Mouse (Mus musculus) heart, postnatal 36 days (tissue): ENCODE results near the gene Trabd2b. TPM values are rescaled to one million over a fixed set of nuclear protein-coding genes. Genes with fewer than 3 reads are reported as not detected.

ENCODE experiments used
- DNase-seq, 2 experiments: peaks; one replicate each; pipeline ENCODE4 v3.0.0; 2021 to 2022
- intact Hi-C: fragments of 180-260 bp; cut with DNase I; formaldehyde crosslinking; loops from one replicate; pipeline ENCODE4 v1.15.1; 2025
- total RNA-seq, 2 experiments: library from RNA; stranded (reverse); gene quantifications; 2 replicates each; pipeline ENCODE4 v1.2.3; 2021

The Trabd2b gene
- total RNA-seq, 2 experiments from 2014 or later: 53.1 to 71.5 TPM

DNA sequence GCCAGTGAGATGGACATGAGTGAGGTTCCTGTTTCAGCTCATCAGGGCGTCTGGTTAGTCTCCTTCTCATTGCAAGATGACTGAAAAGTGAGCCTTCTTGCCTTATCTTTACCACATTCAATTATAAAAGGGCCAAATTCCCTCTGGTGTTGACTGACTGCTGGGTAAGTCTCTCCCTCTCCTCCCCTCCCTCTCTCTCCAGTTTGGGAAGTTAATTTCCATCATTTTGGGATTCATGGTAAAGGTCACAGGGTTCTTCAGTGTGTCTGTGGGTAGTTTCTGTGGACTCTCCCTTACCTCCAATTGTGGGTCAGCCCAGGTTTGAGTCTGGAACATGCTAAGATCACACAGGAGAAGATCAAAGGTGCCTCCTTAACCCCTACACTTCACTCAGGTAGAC lies 28.2 kb downstream of the Trabd2b start:
- intact Hi-C loops: no loop called here
- no peak for DNase-seq

DNA sequence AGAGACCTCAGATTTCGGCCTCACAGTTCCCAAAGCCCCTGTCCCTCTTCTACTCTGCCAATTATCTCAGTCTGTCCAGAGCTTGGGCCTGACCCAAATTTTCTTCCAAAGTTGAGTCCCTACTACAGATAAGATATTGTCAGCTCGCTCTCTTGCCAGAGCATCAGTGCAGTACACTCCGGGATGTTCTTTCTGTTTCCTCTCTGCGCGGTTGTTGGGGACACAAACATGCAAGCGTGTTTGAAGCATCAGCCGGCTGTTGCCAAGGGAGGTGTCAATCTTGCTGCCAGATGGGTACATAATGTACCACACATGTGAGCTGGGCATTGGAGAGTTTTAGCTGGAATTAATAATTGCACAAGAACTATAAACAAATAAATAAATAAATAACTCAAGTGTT lies 28.9 kb downstream of the Trabd2b start:
- intact Hi-C loops: no loop called here
- no peak for DNase-seq

DNA sequence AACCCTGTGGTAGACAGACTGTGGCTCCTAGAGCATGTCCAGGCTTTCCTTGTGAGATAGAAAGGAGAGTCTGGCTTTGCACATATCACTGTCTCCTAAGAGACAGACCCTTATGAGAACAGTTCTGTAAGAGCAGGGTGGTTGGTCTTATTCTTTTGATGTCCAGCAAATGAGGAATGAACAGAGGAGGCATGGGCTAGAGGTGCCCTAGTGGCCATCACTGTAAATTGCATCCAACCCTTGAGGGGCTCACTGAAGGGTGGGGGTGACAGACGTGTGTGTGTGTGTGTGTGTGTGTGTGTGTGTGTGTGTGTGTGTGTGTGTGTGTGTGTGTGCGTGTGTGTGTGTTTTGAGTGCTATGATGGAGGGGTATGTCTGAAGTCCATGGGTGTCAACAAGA lies 32.2 kb downstream of the Trabd2b start:
- intact Hi-C loops: no loop called here
- DNase-seq: no peak

DNA sequence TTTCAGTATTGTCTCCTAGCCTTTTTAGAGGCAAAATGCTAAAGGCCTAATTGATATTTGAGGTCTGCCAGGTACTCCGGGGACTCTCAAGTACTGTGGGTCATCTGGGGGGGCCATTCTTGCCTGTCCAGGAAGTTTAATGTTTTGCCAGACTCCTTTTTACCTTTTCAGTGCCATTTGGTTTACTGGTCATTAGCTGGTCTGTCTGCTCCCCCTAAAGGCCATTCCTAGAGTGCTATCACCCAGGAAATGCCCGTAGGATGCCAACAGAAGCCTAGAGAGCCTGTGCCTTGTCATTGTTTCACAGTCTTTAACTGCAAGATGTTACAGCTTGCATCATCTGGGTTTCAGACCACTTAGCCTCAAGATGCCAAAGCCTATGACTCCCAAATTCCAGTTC lies 35.7 kb downstream of the Trabd2b start:
- intact Hi-C loops: loop anchor here (1.0 to 5.0 kb wide), 2 partner anchors 95 to 142 kb away; no protein-coding TSS in a partner anchor
- no peak for DNase-seq

DNA sequence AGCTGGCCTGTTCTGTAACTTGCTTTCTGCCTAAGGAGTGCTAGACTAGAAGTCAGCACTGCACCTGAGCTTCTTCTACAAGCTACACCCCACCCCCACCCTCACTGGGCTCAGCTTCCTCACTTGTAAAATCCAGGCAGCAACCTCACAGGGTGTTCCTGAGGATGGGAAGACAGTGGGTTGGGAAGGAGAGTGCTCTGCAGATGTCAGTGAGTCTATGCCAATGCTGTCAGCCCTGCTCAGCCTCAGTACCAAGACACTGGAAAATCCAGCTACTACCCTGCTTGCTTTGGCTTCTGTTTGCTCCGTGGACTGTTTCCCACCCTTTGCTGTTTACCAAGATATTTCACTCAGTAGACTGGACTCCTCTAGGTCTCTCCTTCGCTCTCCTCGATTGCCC lies 36.1 kb downstream of the Trabd2b start:
- no peak for DNase-seq
- intact Hi-C loops: loop anchor here (1.0 to 5.0 kb wide), 2 partner anchors 95 to 142 kb away; no protein-coding TSS in a partner anchor

DNA sequence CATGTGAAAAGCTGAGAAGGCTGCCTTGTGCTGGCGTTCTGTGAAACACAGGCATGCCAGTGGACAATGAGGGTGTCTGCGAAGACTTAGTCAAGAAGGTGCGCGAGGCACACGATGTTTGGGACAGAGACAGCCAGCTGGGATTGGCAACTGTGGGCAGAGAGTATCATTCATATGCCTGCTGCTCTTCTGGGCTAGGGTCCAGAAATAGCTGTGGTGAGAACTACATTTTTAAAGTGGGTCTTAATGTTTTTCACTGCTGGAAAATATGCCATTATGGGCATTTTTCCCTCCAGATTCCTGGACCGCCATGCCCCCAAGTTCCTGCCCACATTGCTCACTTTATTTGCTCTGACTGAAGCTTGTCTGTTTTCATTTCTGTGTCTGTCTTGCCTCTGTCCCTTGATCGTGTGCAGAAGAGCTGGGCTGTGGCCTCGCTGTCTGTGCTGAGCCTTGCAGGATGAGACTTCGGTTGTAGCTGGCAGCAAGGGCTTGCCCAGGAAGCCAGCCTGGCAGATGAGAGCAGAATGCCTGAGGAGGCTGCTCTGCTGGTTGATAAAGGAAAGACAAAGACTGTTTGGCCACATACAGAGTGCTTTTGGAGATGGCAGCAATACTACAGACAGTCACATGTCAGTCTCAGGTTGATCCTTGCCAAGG lies 42.0 kb downstream of the Trabd2b start:
- intact Hi-C loops: loop anchor here (2.0 kb wide), 1 partner anchor 38 kb away; no protein-coding TSS in a partner anchor
- DNase-seq: no peak

DNA sequence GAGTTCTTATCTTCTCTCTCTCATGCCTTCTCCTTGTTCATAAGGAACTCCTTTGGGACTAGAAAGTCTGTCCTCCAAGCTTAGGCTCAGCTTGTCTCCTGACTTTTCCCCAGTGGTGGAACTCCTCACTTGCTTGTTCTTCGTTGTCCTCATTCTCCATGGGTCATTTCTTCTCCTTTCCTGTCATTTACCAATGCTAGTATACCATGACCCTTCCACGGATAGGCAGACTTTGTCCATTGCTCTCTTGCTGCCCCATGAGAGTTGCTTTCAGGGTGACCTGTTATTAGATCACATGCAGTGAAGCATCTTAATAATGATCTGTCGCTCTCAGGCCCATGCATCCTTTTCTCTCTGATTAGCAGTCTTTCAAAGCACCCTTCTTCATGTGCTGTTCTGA lies 46.6 kb downstream of the Trabd2b start:
- intact Hi-C loops: no loop called here
- no peak for DNase-seq

DNA sequence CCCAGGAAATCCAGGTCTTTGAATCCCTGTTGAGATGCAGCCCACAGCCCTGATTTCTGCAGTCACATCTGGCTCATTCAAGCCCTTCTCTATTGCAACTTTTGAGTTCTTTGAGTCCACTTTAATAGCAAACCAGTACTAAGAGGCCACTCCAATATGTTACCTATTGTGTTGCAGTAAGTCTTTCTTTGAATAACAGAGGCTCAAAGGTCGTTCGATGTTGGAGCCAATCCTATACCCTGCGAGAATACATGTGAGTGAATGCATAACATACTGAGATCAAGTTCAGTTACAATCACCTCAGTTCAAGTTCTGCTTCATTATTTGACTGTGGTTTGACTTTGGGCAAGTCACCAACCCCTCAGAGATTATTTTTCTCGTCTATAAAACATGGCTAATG lies 47.5 kb downstream of the Trabd2b start:
- intact Hi-C loops: no loop called here
- DNase-seq: no peak

DNA sequence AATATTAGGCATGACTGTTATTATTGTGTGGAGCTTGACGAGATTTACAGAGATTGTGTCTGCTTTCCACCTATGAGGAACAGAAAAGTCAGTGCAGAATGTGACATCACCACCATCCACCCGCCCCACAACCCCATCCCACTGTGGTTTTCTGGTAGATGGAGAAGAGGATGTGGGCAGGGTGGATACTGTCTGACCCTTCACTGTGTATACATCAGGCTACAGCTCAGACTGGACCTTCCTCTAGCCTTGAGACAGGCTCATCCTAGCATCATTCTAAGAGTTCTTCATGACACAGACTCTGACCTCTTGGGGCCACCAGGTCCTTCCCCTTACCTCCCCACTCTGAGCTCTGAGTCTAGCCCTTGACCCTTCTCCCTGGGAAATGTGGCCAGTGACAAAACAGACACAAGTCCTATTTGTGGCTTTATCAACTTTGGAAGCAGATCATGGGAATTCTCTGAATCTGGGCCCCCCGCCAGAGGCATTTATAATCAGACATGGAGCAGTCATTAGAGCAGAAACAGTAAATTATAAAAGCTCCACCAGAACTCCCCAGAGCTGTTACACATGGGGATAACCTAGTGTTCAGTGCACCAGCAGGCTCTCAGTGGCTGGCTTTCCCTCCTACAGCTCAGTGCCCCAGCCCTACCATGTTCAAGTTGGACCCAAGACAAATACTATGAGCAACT lies 48.1 kb downstream of the Trabd2b start:
- intact Hi-C loops: no loop called here
- peak; percentile 53 to 63 for DNase-seq

DNA sequence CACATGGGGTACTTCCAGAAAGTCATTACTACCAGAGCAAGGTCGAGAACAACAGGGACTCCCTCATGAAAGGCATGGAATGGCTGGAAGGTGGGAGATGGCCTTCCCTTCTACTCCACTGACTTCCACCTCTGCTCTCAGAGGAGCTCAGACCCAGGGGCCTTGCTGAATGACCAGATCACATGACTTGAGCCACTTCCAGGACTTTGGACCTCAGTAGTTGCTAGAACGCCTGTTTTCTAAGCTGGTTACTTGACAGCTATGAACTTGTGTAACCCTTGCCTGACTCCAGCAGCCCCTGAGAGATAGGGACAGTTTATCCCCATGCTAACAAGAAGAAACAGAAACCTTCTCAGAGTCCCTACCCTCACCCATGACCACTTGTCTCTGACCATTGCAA lies 50.6 kb downstream of the Trabd2b start:
- no peak for DNase-seq
- intact Hi-C loops: no loop called here

DNA sequence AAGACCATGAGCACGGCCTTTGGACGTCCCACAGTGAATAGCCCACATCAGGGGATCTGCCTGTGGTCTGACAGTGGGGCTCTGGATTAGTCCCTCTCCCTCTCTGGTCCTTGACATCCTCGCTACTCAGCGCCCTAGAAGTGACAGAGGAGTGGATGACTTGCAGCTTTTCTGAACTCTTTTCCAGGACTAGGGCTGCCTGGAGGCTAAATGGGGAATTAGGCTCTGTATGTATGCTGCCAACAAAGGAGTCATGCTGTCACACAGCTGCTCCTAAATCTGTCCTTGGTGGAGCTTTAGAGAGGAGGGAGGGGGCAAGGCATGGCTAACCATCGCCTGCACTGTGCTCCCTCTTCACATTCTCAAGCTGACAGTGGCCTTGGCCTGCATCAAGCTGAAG lies 53.1 kb downstream of the Trabd2b start:
- intact Hi-C loops: no loop called here
- peak; percentile 41 to 58 for DNase-seq

DNA sequence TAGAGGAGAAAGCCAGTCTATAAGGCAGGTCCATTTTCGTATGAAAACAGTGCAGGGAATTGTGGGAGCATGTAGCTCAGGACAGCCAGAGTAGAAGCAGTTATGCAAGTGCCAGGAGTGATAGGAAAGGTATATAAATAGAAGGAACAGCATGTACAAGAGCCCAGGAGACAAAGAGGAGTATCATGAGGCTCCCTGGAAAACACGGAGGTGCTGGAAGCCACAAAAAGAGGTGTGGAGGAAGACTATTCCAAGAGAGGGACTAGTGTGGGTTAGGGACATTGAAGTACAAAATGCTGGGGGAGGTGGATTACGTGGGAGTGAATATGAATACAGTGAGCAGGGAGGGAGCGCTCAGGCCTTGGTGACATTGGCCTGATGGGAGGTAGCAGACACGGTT lies 53.9 kb downstream of the Trabd2b start:
- intact Hi-C loops: no loop called here
- DNase-seq: no peak

DNA sequence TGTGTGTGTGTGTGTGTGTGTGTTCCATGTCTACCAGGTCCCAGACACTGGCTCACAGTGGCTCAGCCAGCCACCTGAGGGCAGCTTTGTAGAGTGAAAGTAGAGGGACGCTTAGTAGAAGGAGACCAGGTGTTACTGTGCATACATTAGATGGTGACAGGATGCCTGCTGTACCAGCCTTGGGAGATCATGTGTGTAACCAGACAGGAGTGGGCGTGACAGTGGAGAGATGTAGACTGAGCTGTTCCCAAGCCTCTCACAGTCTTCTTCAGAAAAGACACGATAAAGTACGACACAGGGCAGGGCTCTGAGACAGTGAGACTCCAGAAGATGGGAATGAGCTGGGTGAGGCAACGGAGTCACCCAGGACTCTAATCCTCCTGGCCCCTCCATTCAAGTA lies 54.6 kb downstream of the Trabd2b start:
- intact Hi-C loops: no loop called here
- DNase-seq: no peak

DNA sequence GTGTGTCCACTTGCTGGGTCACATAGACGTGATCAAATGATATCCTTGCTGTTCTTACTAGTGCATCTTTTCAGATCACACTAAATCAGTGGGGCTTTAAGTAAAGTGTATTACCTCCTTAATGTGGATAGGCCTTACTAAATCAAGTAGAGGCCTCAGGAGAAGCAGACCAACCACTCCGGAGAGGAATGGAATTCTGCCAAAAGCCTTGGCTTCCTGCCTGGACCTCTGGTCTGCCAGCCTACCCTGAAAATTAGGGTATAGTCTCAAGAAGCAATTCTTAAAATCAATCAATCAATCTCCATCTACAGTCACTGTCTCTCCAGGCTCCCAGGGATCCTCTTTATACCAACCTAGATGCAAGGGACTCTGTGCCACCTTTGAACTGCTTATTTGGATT lies 59.1 kb downstream of the Trabd2b start:
- DNase-seq: peak in 1 of 2 experiments; percentile 48
- intact Hi-C loops: no loop called here

DNA sequence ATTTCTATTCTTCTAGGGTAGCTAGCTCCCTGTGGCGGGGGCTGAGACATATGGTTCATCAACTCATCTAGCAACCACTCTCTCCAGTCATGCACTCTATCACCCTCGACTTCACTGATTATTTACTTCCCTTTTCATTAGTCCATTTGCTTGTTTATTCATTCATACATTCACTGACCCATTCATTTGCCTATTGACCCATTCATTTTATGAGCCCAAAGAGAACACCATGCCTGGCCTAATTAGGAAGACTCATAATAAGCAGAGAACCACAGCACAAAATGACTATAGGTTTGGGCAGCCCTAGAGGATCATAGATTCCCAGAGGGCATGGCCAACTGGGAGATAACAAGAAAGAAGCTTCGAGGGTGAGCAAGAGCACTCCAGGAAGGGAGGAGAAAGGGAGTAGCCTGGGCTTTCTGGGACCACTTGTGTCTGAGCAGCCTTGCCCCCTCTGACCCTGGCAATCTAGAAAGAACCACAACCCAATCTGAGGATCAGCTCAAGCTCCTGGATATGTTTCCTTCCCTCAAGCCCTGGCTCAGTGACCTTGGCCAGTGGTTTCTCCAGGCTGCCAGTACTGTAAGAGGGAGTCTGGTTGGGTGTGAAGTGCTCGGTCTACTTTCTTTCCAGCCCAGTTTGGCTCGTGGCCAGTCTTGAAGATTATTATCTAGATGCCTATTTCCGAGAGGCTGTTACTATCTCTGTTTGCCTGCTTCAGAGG lies 61.0 kb downstream of the Trabd2b start:
- intact Hi-C loops: no loop called here

DNA sequence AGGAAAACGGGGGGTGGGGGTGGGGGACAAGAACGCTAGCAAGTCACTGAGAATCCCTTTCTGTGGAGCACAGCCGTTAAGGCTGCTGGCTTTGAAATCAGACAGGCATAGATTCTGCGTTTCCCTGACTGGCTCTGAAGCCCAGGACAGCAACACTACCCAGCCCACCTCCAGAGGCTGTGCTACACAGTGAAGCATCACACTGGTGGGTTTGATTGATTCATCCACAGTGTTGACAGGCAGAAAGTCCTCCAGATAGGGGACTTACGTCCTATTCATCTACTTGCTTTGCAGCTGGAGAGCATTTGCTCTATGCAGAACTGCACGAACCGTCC lies 61.5 kb downstream of the Trabd2b start:
- intact Hi-C loops: no loop called here
- DNase-seq: no peak

More for the DNA sequence above, 61.0 kb downstream of the Trabd2b start:
- no peak for DNase-seq

DNA sequence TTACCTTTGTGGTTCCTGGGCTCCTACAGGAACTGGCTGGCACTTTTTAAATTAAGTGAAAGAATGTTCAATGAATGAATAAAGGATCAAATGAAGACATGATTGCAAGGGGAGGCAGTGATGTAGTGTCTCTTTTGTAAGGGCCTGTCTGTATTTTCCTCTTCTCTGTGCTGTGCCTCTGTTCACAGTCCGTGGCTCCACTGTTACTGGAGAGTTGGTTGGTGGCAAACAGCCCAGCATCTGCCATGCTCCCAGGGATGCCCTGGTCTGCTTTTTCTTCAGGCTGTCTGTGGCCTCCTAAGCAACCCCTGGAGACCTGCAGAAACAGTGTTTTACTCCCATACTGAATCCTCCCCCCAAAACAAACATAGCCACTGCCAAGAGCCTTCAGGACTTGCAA lies 63.4 kb downstream of the Trabd2b start:
- DNase-seq: no peak
- intact Hi-C loops: loop anchor here (5.0 to 10.0 kb wide), 4 partner anchors 62 to 167 kb away; no protein-coding TSS in a partner anchor

DNA sequence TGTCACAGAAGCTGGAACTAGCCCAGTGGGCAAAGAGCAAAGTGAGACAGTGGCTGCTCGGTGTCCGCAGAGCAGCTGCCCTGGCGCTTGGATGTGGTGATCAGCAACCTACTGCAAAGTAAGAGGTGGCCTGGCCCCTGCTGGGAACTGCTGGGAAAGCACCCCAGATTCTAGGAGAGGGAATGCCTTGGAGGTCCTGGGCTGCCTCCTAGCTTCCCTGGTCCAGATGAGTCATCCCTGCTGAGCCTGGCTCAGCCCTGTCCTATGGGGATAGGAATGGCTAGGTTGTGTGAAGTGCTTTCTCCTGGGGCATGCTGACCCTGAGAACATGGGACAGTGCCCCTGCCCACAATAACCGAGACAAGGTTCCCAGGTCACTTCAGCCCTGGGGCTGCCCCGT lies 65.6 kb downstream of the Trabd2b start:
- peak; percentile 58 to 65 for DNase-seq
- intact Hi-C loops: loop anchor here (5.0 to 10.0 kb wide), 4 partner anchors 60 to 165 kb away; no protein-coding TSS in a partner anchor

DNA sequence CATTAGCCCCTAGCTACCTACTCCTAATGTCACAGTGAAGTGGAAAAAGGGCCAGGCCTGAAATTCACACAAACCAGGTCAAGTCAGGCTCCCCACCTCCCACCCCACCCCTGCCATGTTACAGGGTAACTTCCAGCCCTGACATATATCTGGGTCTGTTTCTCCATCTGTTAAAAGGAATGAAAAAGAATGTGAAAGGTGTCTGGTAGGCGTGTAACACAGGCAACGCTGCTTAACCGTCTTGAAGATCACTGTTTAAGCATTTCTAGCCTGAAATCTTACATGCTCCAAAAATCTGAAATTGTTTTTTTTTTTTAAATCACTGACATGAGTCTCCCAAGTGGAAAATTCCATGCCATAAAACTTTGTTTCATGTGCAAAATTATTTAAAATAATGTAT lies 69.8 kb downstream of the Trabd2b start:
- intact Hi-C loops: loop anchor here (10.0 kb wide), 1 partner anchor 132 kb away; no protein-coding TSS in a partner anchor

DNA sequence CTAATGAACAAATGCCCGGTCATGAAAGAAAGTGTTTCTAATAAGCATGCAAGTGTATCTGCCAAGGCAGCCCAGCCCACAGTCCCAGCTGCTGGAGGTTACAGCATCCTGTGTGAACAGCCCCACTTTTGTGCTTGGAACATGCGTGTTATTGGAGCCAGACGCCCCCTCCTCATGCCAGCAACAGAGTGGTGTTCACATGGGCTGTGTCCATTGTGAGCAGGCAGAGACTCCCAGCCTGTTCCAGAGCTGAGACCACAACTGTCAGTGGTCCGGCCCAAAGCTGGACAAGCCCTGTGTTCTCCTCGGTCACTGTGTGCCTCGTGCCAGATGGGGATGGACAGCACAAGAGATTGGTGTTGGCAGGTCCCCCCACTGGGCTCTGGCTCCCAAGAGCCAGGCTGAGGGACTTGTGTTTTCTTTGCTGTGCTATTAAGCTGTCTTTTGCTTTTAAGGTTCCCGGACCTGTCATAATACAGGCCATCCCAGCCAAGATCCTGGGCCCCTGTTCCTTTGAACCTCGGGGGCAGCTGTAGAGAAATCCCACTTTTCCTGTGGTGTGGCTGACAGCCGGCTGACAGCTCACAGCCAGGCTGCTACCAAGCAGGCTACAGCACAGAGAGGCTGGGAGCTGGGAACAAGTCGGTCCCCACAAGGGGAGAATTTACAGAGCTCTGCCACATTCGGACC lies 70.7 kb downstream of the Trabd2b start:
- intact Hi-C loops: loop anchor here (10.0 kb wide), 1 partner anchor 132 kb away; no protein-coding TSS in a partner anchor
- peak in 1 of 2 experiments; percentile 13 for DNase-seq

More for the DNA sequence above, 69.8 kb downstream of the Trabd2b start:
- no peak for DNase-seq

DNA sequence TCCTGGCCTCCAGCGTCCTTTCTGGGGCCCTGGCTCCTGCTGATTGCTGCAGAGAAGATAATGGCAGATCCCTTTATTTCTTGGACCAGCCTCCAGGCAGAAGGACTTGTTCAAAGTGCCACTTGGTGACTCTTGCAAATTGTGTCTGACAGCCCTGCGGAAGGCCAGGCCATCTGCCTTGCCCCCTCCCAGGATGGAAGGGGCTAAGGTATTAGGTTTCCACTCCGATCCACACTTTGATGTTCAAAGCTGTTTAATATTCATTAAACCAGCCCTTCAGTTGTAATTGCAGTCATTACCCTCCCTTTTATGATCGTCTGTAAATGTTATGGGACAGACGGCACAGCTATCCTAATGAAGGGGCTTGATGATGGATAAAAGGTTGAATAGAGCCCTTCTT lies 75.0 kb downstream of the Trabd2b start:
- intact Hi-C loops: no loop called here
- no peak for DNase-seq
